Mouse (Mus musculus) ES-Bruce4 (cell line): ENCODE measurements around the gene Kpna4.

ENCODE experiments used
- CTCF ChIP-seq: IDR thresholded peaks from one replicate; pipeline ENCODE4 v1.8.1; 2011; ENCODE audit warnings: low read depth, low read length
- POLR2A ChIP-seq: IDR thresholded peaks from one replicate; pipeline ENCODE4 v1.8.1; 2011; ENCODE audit warnings: low read length; ENCODE audit not compliant: insufficient read depth

- TF ChIP-seq POLR2A (no peak), CTCF (no peak)
These were observed 81.2 kb downstream of the Kpna4 start for GRCm38 (mm10) chr3:69045750-69046149.
